Mouse (Mus musculus) cerebellum, adult 2 months (tissue): ENCODE measurements around the gene Catip. TPM values are rescaled to one million over a fixed set of nuclear protein-coding genes. Genes with fewer than 3 reads are reported as not detected.

ENCODE experiments used
- DNase-seq, 2 experiments: peaks; one replicate each; pipeline ENCODE4 v3.0.0; 2021
- H3K27ac ChIP-seq: fragments of 200-500 bp; 2 replicates; pipeline ENCODE4 v1.5.1; 2012; ENCODE audit warnings: low read length, control low read depth, inconsistent platforms; ENCODE audit not compliant: insufficient read depth
- H3K27me3 ChIP-seq: fragments of 200-500 bp; 2 replicates; pipeline ENCODE4 v1.6.1; 2012; ENCODE audit warnings: inconsistent platforms, mild to moderate bottlenecking, low read length, moderate library complexity; ENCODE audit not compliant: control insufficient read depth, insufficient read depth
- H3K4me1 ChIP-seq: fragments of 200-500 bp; 2 replicates; pipeline ENCODE4 v1.6.1; 2011; ENCODE audit warnings: low read length; ENCODE audit not compliant: control insufficient read depth, insufficient read depth
- H3K4me3 ChIP-seq: fragments of 200-500 bp; replicated peaks from 2 replicates; pipeline ENCODE3; 2011; ENCODE audit warnings: mild to moderate bottlenecking, low read depth, low read length, control low read depth; ENCODE audit not compliant: insufficient read depth
- CTCF ChIP-seq: fragments of 200-500 bp; IDR thresholded peaks from 2 replicates; pipeline ENCODE4 v1.5.1; 2011; ENCODE audit warnings: low read depth, mild to moderate bottlenecking, control low read depth, low read length, moderate library complexity, borderline replicate concordance; ENCODE audit not compliant: insufficient read depth
- POLR2A ChIP-seq: fragments of 200-500 bp; IDR thresholded peaks from 2 replicates; pipeline ENCODE4 v1.6.1; 2011; ENCODE audit warnings: low read length, control low read depth, borderline replicate concordance; ENCODE audit not compliant: insufficient read depth
- WGBS: fragments of 180-500 bp; shearing (Covaris S2); methylation state at CpG from one replicate; pipeline ENCODE4 v1.1.7; 2018; 5-methylcytosine and 5-hydroxymethylcytosine counted together
- polyA plus RNA-seq: library from polyadenylated mRNA; depleted of rRNA; stranded (reverse); fragments of >200 nt; gene quantifications from 2 replicates; pipeline ENCODE4 v1.2.3, GENCODE M21; 2012

The Catip gene
- polyA plus RNA-seq, 1 experiment, result 2.1 TPM

GRCm38 (mm10) chr1:74364270-74364669 lies 2.4 kb downstream of the Catip start:
- WGBS, result 79% methylated on average over 8 of the region's 8 CpGs
- Histone ChIP-seq H3K27me3 (no peaks in the 10 kb centered on the region), H3K4me1 (no peaks in the 10 kb centered on the region), H3K4me3 (no peak overlapping the region), H3K27ac (no peak overlapping the region)
- no peak for DNase-seq
- TF ChIP-seq CTCF (no peak), POLR2A (no peak)

- TF ChIP-seq CTCF, result no peak
- TF ChIP-seq POLR2A, result no peak
- 22% methylated on average over 34 of the region's 34 CpGs for WGBS
- peak overlapping the region; percentile 39 for H3K4me3 ChIP-seq
- H3K27ac ChIP-seq, result no peak overlapping the region
- no peaks in the 10 kb centered on the region for H3K27me3 ChIP-seq
- H3K4me1 ChIP-seq, result no peaks in the 10 kb centered on the region
- DNase-seq, result peak; percentile 33 to 39
Measured at GRCm38 (mm10) chr1:74367886-74368645, 6.2 kb downstream of the Catip start.

GRCm38 (mm10) chr1:74370040-74370439 lies 8.1 kb downstream of the Catip start:
- no peak for DNase-seq
- Histone ChIP-seq H3K27ac (no peak overlapping the region), H3K4me3 (no peak overlapping the region), H3K27me3 (no peaks in the 10 kb centered on the region), H3K4me1 (no peaks in the 10 kb centered on the region)
- TF ChIP-seq CTCF, result no peak
- TF ChIP-seq POLR2A, result no peak
- WGBS, result 68% methylated on average over 4 of the region's 4 CpGs

GRCm38 (mm10) chr1:74373372-74373771 lies 11.5 kb downstream of the Catip start:
- Histone ChIP-seq H3K4me1 (no peaks in the 10 kb centered on the region), H3K27ac (no peak overlapping the region), H3K27me3 (no peaks in the 10 kb centered on the region), H3K4me3 (no peak overlapping the region)
- TF ChIP-seq CTCF, result no peak
- 72% methylated on average over 4 of the region's 4 CpGs for WGBS
- no peak for DNase-seq

- no peak within 1 kb of the TSS for H3K4me3 ChIP-seq
- TF ChIP-seq POLR2A, result no peak
- no peak for TF ChIP-seq CTCF
- H3K27me3 ChIP-seq, result no peaks in the 10 kb centered on the region
- 64% methylated on average over 8 of the region's 8 CpGs for WGBS
- DNase-seq, result no peak
- H3K4me1 ChIP-seq, result no peaks in the 10 kb centered on the region
- no peak within 1 kb of the TSS for H3K27ac ChIP-seq
Measured at GRCm38 (mm10) chr1:74374980-74375379, 13.1 kb downstream of the Catip start, which contains the start of gene Slc11a1. Gene Slc11a1, plus strand, starts transcription at chr1:74375195.

- WGBS, result 69% methylated on average over 10 of the region's 10 CpGs
- Histone ChIP-seq H3K27me3 (no peaks in the 10 kb centered on the region), H3K27ac (no peak overlapping the region), H3K4me3 (no peak overlapping the region), H3K4me1 (no peaks in the 10 kb centered on the region)
- DNase-seq, result no peak
- TF ChIP-seq POLR2A, result no peak
- no peak for TF ChIP-seq CTCF
Measured at GRCm38 (mm10) chr1:74375561-74375960, 13.7 kb downstream of the Catip start.

- Histone ChIP-seq H3K27me3 (no peaks in the 10 kb centered on the region), H3K27ac (no peak overlapping the region), H3K4me3 (no peak overlapping the region), H3K4me1 (no peaks in the 10 kb centered on the region)
- WGBS, result 89% methylated on average over 4 of the region's 4 CpGs
- TF ChIP-seq CTCF, result no peak
- TF ChIP-seq POLR2A, result no peak
- no peak for DNase-seq
Measured at GRCm38 (mm10) chr1:74376396-74376795, 14.5 kb downstream of the Catip start.

- Histone ChIP-seq H3K27me3 (no peaks in the 10 kb centered on the region), H3K4me1 (no peaks in the 10 kb centered on the region), H3K4me3 (no peak overlapping the region), H3K27ac (no peak overlapping the region)
- DNase-seq, result no peak
- WGBS, result 87% methylated on average over 7 of the region's 7 CpGs
- no peak for TF ChIP-seq CTCF
- no peak for TF ChIP-seq POLR2A
Measured at GRCm38 (mm10) chr1:74379058-74379504, 17.2 kb downstream of the Catip start.
